In the genomic region with DNA sequence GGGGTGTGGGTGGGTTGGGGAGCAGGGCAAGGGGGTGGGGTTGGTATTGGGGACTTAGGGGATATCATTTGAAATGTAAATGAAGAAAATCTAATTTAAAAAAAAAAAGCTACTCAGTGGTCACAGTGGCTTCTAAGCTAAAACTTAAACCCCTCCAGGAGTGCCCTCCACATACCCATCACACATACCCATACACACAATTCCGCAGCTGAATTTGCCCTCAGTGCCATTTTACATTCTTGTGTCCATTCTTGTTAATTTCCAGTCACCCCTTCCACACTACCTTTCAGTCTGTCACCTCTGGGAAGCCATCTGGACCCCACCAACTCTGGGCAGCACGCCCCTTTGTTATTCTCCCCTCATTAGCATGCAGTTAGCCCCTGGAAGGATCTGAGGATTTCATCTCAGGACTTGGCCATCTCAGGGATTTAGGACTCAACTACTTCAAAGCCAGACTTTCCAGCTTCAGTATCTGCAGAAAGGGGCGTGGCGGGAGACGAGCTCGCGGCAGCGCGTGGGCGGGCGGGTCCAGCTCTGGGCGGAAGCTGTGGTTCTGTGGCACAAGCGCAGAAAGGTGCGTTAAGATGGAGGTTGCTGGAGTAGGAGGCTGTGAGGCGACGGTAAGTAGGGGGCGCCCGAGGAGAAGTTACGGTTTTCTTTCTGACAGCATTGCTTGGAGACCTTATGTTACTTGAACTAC, we compare ENCODE assay signal across 8 mouse cellular contexts. TPM values are rescaled to one million over a fixed set of nuclear protein-coding genes. Genes with fewer than 3 reads are reported as not detected.
A peak's percentile ranks its signal among the peaks of the same experiment; 100 is the strongest.
DNase-seq lines count a peak whose midpoint lies in the region; ATAC-seq and TF ChIP-seq lines count a peak whose summit lies in the region.

TSS of gene Atp8b5 (plus strand) at position 537 of the 700 bp plus-strand sequence.

- H3K4me3 ChIP-seq in MEL (ENCODE audit: control insufficient read depth in 1 of 2, insufficient read depth in 1 of 2, low read depth in 2 of 2, low read length in 2 of 2) = peak within 1 kb of the TSS; percentile 55 to 79
- peak within 1 kb of the TSS; percentile 46 for H3K4me3 ChIP-seq in forebrain, postnatal 0 days (ENCODE audit: low read depth, low read length)
- H3K4me3 ChIP-seq in lung, embryonic 14.5 days (ENCODE audit: low read depth, low read length) = peak within 1 kb of the TSS; percentile 36

- peak; percentile 97 for ATAC-seq in forebrain, postnatal 0 days
- ATAC-seq in lung, embryonic 14.5 days (ENCODE audit: insufficient read depth) = peak; percentile 90

- TF ChIP-seq EP300 in MEL (IDR thresholded peaks at IDR 0.05; ENCODE audit: low read depth in 1 of 2, low read length in 2 of 2) = peak in 1 of 2 experiments; percentile 54; a peak in 2 of 4 replicates

- H3K27me3 ChIP-seq in MEL (ENCODE audit: control insufficient read depth in 1 of 2, insufficient read depth in 2 of 2, low read length in 2 of 2) = no peaks in the 10 kb centered on the region
- no peaks in the 10 kb centered on the region for H3K27me3 ChIP-seq in forebrain, postnatal 0 days (ENCODE audit: insufficient read depth, low read length)
- no peaks in the 10 kb centered on the region for H3K27me3 ChIP-seq in lung, embryonic 14.5 days (ENCODE audit: insufficient read depth, low read length)

- no peaks in the 10 kb centered on the region; the same call in 1 of the 2 replicates for H3K79me2 ChIP-seq in MEL (ENCODE audit: control insufficient read depth, insufficient read depth, low read length, poor library complexity)

- H3K9ac ChIP-seq in MEL (ENCODE audit: control insufficient read depth, low read depth, low read length, poor library complexity, severe bottlenecking) = peak within 1 kb of the TSS; percentile 55
- peak within 1 kb of the TSS; percentile 61 for H3K9ac ChIP-seq in forebrain, postnatal 0 days
- peak within 1 kb of the TSS; percentile 36; the same call in 1 of the 2 replicates for H3K9ac ChIP-seq in lung, embryonic 14.5 days

- peaks cover 0 to 16% of the 10 kb centered on the region in 2 experiments; a peak in 2 of 4 replicates for H3K36me3 ChIP-seq in MEL (ENCODE audit: control insufficient read depth in 1 of 2, insufficient read depth in 2 of 2, low read length in 2 of 2)
- peaks cover 10% of the 10 kb centered on the region; the same call in 1 of the 2 replicates for H3K36me3 ChIP-seq in forebrain, postnatal 0 days (ENCODE audit: insufficient read depth)
- H3K36me3 ChIP-seq in lung, embryonic 14.5 days (ENCODE audit: insufficient read depth) = no peaks in the 10 kb centered on the region

- no peaks in the 10 kb centered on the region for H3K9me3 ChIP-seq in MEL (replicated peaks; ENCODE audit: insufficient read depth, low read length)
- no peaks in the 10 kb centered on the region for H3K9me3 ChIP-seq in forebrain, postnatal 0 days (ENCODE audit: low read length)
- no peaks in the 10 kb centered on the region for H3K9me3 ChIP-seq in lung, embryonic 14.5 days (ENCODE audit: low read depth, low read length)

- H3K4me1 ChIP-seq in MEL (ENCODE audit: control insufficient read depth in 1 of 2, insufficient read depth in 2 of 2, low read length in 2 of 2) = peaks cover 4 to 7% of the 10 kb centered on the region in 2 experiments
- H3K4me1 ChIP-seq in forebrain, postnatal 0 days (ENCODE audit: insufficient read depth) = 0 out of 2 replicates have a peak, but pooled peaks cover 6% of the 10 kb centered on the region
- H3K4me1 ChIP-seq in lung, embryonic 14.5 days (ENCODE audit: insufficient read depth) = peaks cover 5% of the 10 kb centered on the region; the same call in 1 of the 2 replicates

- H3K4me2 ChIP-seq in forebrain, postnatal 0 days (ENCODE audit: low read depth) = peak within 1 kb of the TSS; percentile 69
- peak within 1 kb of the TSS; percentile 73 for H3K4me2 ChIP-seq in lung, embryonic 14.5 days

- TF ChIP-seq CTCF in MEL (IDR thresholded peaks at IDR 0.05 in 2 of 3, conservative IDR thresholded peaks at IDR 0.05 in 1 of 3; ENCODE audit: control insufficient read depth in 1 of 3, insufficient read depth in 1 of 3, low read depth in 2 of 3, low read length in 3 of 3, poor library complexity in 1 of 3, severe bottlenecking in 1 of 3) = peak; percentile 30 to 84 (median 66)
- peak; percentile 79 for TF ChIP-seq CTCF in forebrain, postnatal 0 days (IDR thresholded peaks at IDR 0.05; ENCODE audit: low read depth)
- TF ChIP-seq CTCF in lung, embryonic 14.5 days (IDR thresholded peaks at IDR 0.05; ENCODE audit: low read depth) = peak; percentile 72

- WGBS in forebrain, postnatal 0 days = 2% methylated on average over 19 of the region's 19 CpGs
- WGBS in lung, embryonic 14.5 days = 2% methylated on average over 19 of the region's 19 CpGs

- peak within 1 kb of the TSS; percentile 71 for H3K27ac ChIP-seq in MEL (ENCODE audit: control insufficient read depth, low read depth, low read length)
- peak within 1 kb of the TSS; percentile 47 for H3K27ac ChIP-seq in forebrain, postnatal 0 days (ENCODE audit: low read depth, low read length)
- no peak within 1 kb of the TSS for H3K27ac ChIP-seq in lung, embryonic 14.5 days (ENCODE audit: low read depth)

- TF ChIP-seq POLR2A in MEL (IDR thresholded peaks at IDR 0.05; ENCODE audit: control insufficient read depth in 1 of 2, insufficient read depth in 1 of 2, low read depth in 1 of 2, low read length in 2 of 2, poor library complexity in 1 of 2) = peak in 1 of 2 experiments; percentile 67; a peak in 1 of 4 replicates

- peak; percentile 96 for DNase-seq in MEL (ENCODE audit: low read depth, low spot score)
- peak; percentile 67 for DNase-seq in cerebellum, adult 8-10 months
- DNase-seq in forebrain, postnatal 0 days = peak; percentile 88
- peak; percentile 87 for DNase-seq in heart, postnatal 4 days
- DNase-seq in layer of hippocampus, adult 8-10 months (ENCODE audit: low spot score in 2 of 2) = peak; percentile 78 to 84
- DNase-seq in lung, embryonic 14.5 days = peak; percentile 89
- DNase-seq in ovary, postnatal 10 days (ENCODE audit: low spot score) = peak; percentile 56
- peak; percentile 49 to 56 for DNase-seq in thymus, postnatal 10 days (ENCODE audit: low spot score in 2 of 2)

- TF ChIP-seq RAD21 in MEL (IDR thresholded peaks at IDR 0.05; ENCODE audit: low read depth, low read length) = peak; percentile 79

TF ChIP-seq in MEL, 35 proteins besides CTCF, POLR2A, EP300 and RAD21 (continues in another document):
- TF ChIP-seq CHD2 (IDR thresholded peaks at IDR 0.05; ENCODE audit: low read length) (no peak), MYC (IDR thresholded peaks at IDR 0.05; ENCODE audit: low read depth, low read length) (peak; percentile 40; the same call in 1 of the 2 replicates), CHD1 (IDR thresholded peaks at IDR 0.05; ENCODE audit: low read depth, low read length) (no peak), TAL1 (IDR thresholded peaks at IDR 0.05; ENCODE audit: low read length) (no peak), SMC3 (IDR thresholded peaks at IDR 0.05; ENCODE audit: low read depth, low read length) (peak; percentile 74), TBP (IDR thresholded peaks at IDR 0.05; ENCODE audit: low read depth, low read length) (peak; percentile 72; the same call in 1 of the 2 replicates), MYB (IDR thresholded peaks at IDR 0.05; ENCODE audit: low read depth, low read length) (no peak), MAFK (IDR thresholded peaks at IDR 0.05; ENCODE audit: borderline replicate concordance, low read depth, low read length) (no peak), GATA1 (IDR thresholded peaks at IDR 0.05; ENCODE audit: low read depth, low read length) (no peak), BHLHE40 (IDR thresholded peaks at IDR 0.05; ENCODE audit: borderline replicate concordance, low read depth, low read length) (no peak), RCOR1 (IDR thresholded peaks at IDR 0.05; ENCODE audit: low read depth, low read length) (no peak), ZNF384 (IDR thresholded peaks at IDR 0.05; ENCODE audit: low read depth, low read length) (peak; percentile 33; the same call in 1 of the 2 replicates), ZKSCAN1 (IDR thresholded peaks at IDR 0.05; ENCODE audit: low read depth, low read length) (no peak), GABPA (IDR thresholded peaks at IDR 0.05; ENCODE audit: low read depth, low read length) (no peak), ZMIZ1 (IDR thresholded peaks at IDR 0.05; ENCODE audit: low read depth, low read length) (no peak; the same call in 1 of the 2 replicates), MXI1 (IDR thresholded peaks at IDR 0.05; ENCODE audit: low read depth, low read length) (peak; percentile 90), MAX (IDR thresholded peaks at IDR 0.05; ENCODE audit: low read length) (peak; percentile 57; the same call in 1 of the 2 replicates), SIN3A (IDR thresholded peaks at IDR 0.05; ENCODE audit: low read length) (peak; percentile 82), HCFC1 (IDR thresholded peaks at IDR 0.05; ENCODE audit: low read depth, low read length) (peak; percentile 70), JUND (IDR thresholded peaks at IDR 0.05; ENCODE audit: low read depth, low read length) (no peak), ZC3H11A (IDR thresholded peaks at IDR 0.05; ENCODE audit: low read depth, low read length) (peak; percentile 79), USF2 (IDR thresholded peaks at IDR 0.05; ENCODE audit: borderline replicate concordance in 1 of 2, insufficient read depth in 1 of 2, low read depth in 1 of 2, low read length in 2 of 2) (no peak), USF1 (IDR thresholded peaks at IDR 0.05; ENCODE audit: low read depth, low read length) (no peak), ETS1 (IDR thresholded peaks at IDR 0.05; ENCODE audit: low read depth, low read length) (0 out of 2 replicates have a peak, but pooled peaks have one; percentile 9), POLR2AphosphoS5 (IDR thresholded peaks at IDR 0.05; ENCODE audit: borderline replicate concordance, low read depth, low read length) (no peak), MAZ (IDR thresholded peaks at IDR 0.05; ENCODE audit: low read depth, low read length) (peak; percentile 70), POLR2AphosphoS2 (IDR thresholded peaks at IDR 0.05; ENCODE audit: low read length) (peak; percentile 53; the same call in 1 of the 2 replicates), NRF1 (IDR thresholded peaks at IDR 0.05; ENCODE audit: insufficient read depth, low read depth, low read length, poor library complexity, severe bottlenecking) (peak; percentile 69)

RNA-seq across cellular contexts. Expression of gene Atp8b5, which starts in this region (rescaled TPM):
- total RNA-seq in MEL (2012; rRNA removed) = 3.8 and 5.0 TPM in 2 replicates
- 1 to 10 TPM in 1 of 2 experiments, not detected in 1; 4.9 TPM for polyA plus RNA-seq in MEL (2012; ENCODE audit: insufficient read depth in 1 of 2, insufficient read length in 2 of 2, low read depth in 1 of 2, low replicate concordance in 2 of 2, missing spikeins in 1 of 2)
- total RNA-seq in forebrain, postnatal 0 days (2014; rRNA removed) = 0.38 and 1.8 TPM in 2 replicates
- polyA plus RNA-seq in forebrain, postnatal 0 days (2015; fragmentation: Nextera tagmentation; extraction: Ambion mirVana) = 0.23 and 0.52 TPM in 2 replicates
- total RNA-seq in heart, postnatal 4 days (2021) = under 1 TPM; 0.05 to 0.14 TPM
- total RNA-seq in layer of hippocampus, adult 8-10 months (2022) = under 1 TPM; 0.14 to 0.59 (median 0.40) TPM
- polyA plus RNA-seq in lung, embryonic 14.5 days (2014; fragmentation: Nextera tagmentation; extraction: Ambion mirVana) = 0.28 and 0.42 TPM in 2 replicates

Comparison
In these comparisons a context has a peak if more than half of its experiments do, and no peak if none do; other contexts are left out.
1. Peak in DNase-seq in heart, postnatal 4 days; RNA of the gene not detected or under 1 TPM.
2. Peak in DNase-seq in layer of hippocampus, adult 8-10 months; RNA of the gene not detected or under 1 TPM.
3. Peak in DNase-seq, ATAC-seq, H3K4me3 ChIP-seq, H3K9ac ChIP-seq and H3K4me2 ChIP-seq in lung, embryonic 14.5 days; RNA of the gene not detected or under 1 TPM.